Mouse (Mus musculus) olfactory bulb, adult 2 months (tissue): ENCODE data around the gene Ctcfl. TPM values are rescaled to one million over a fixed set of nuclear protein-coding genes. Genes with fewer than 3 reads are reported as not detected.

ENCODE experiments used
- H3K27ac ChIP-seq: fragments of 200-500 bp; 2 replicates; pipeline ENCODE4 v1.5.1; 2012; ENCODE audit warnings: low read depth, low read length; ENCODE audit not compliant: insufficient read depth
- H3K4me1 ChIP-seq: fragments of 200-500 bp; 2 replicates; pipeline ENCODE4 v1.6.1; 2012; ENCODE audit warnings: low read length; ENCODE audit not compliant: control insufficient read depth, insufficient read depth
- H3K4me3 ChIP-seq: fragments of 200-500 bp; 2 replicates; pipeline ENCODE4 v1.5.1; 2012; ENCODE audit warnings: mild to moderate bottlenecking, low read depth, low read length, moderate library complexity; ENCODE audit not compliant: insufficient read depth
- CTCF ChIP-seq: fragments of 200-500 bp; IDR thresholded peaks from 2 replicates; pipeline ENCODE4 v1.5.1; 2012; ENCODE audit warnings: low read depth, mild to moderate bottlenecking, low read length, moderate library complexity; ENCODE audit not compliant: insufficient read depth
- POLR2A ChIP-seq: fragments of 200-500 bp; IDR thresholded peaks from 2 replicates; pipeline ENCODE4 v1.6.1; 2012; ENCODE audit warnings: mild to moderate bottlenecking, low read depth, low read length, moderate library complexity; ENCODE audit not compliant: insufficient read depth
- WGBS: fragments of 180-500 bp; shearing (Covaris S2); methylation state at CpG from one replicate; pipeline ENCODE4 v1.1.7; 2018; 5-methylcytosine and 5-hydroxymethylcytosine counted together
- polyA plus RNA-seq: library from polyadenylated mRNA; stranded (reverse); fragments of >200 nt; gene quantifications from 2 replicates; pipeline ENCODE4 v1.2.4, GENCODE M21; 2012; ENCODE audit warnings: low replicate concordance; ENCODE audit not compliant: missing spikeins, insufficient read depth, insufficient read length

Ctcfl gene
- polyA plus RNA-seq, 1 experiment = not detected

DNA sequence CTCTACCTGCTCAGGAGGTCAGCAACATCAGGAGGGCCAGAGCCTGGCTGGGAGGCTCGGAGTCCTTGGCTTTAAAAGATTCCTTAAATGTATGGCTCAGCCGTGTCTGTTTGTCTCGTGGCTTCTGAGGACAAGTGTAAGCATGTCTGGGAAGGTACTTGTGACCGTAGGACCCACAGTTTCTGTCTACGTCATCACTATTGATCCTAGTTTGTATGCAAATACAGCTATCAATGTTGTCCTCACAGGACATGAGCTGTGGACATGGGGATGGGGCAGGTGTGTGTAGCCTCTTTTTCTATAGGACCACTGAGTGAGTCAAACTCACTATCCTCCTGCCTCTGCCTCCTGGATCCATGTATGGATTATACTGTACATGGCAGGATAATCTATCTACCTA lies 28.7 kb upstream of the Ctcfl start:
- H3K27ac ChIP-seq = no peak overlapping the region
- WGBS = 96% methylated on average over 5 of the region's 5 CpGs
- peaks cover 6% of the 10 kb centered on the region; the same call in 1 of the 2 replicates for H3K4me1 ChIP-seq
- TF ChIP-seq CTCF (no peak), POLR2A (no peak)
- no peak overlapping the region for H3K4me3 ChIP-seq

DNA sequence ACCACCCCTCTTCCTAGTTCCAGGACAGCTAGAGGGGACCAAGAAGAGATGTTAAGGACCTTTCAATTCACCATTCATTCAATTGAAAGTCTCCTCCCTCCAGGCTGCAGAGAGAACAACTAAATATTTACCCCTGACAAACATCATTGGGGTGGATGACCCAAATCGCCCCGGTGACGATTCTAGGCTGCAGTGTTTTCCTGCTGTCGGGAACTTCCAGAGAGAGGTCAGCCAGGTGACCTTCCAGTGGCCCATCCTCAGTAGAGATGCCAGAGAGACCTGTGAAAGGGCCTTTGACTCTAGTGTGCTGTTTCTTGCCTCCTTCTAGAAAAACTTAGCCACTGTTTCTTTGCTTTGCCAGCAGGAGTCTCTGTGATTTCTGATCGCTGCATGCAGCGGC lies 27.4 kb upstream of the Ctcfl start:
- Histone ChIP-seq H3K4me1 (peaks cover 6% of the 10 kb centered on the region; the same call in 1 of the 2 replicates), H3K4me3 (no peak overlapping the region), H3K27ac (no peak overlapping the region)
- TF ChIP-seq CTCF (no peak), POLR2A (no peak)
- WGBS = 89% methylated on average over 6 of the region's 6 CpGs

DNA sequence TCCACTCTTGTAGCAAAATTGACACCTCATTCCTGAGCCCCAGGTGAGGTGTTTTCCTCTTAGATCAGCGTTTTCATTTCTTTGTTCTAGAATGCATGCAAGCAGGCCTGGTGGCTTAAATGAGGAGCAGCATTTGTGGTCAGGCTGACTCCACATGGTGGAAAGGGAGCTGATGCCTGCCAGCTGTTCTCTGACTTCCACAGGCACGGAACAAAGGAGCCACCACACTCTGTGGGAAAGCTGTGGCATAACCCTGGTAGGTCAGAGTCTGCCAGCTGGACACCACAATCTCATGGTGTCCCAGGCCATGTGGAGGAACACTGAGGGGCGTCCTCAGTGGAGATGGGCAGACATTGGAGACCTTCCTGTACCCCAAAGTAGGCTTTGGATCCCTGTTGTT lies 26.5 kb upstream of the Ctcfl start:
- H3K27ac ChIP-seq = no peak overlapping the region
- peaks cover 6% of the 10 kb centered on the region; the same call in 1 of the 2 replicates for H3K4me1 ChIP-seq
- TF ChIP-seq POLR2A = no peak
- TF ChIP-seq CTCF = no peak
- 81% methylated on average over 3 of the region's 3 CpGs for WGBS
- no peak overlapping the region for H3K4me3 ChIP-seq

DNA sequence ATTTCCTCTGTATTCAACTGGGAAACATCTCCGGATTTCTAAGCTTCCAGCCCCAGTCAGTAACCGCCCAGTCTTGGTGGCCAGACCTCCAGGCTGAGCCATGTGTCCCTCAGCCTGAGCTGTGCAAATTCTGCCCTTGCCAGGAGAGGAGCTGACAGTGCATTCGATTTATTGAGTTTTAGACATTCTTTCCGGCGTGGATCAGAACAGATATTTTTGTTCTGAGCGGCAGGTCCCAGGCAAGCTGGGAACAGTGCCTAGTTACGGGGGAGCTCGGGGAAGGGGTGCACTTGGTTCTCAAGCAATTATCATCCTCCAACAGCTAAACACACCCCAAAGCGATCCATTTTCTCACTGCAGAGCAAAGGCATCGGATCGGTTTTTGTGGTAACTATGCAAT lies 24.3 kb upstream of the Ctcfl start:
- no peak overlapping the region for H3K4me3 ChIP-seq
- TF ChIP-seq POLR2A (no peak), CTCF (no peak)

DNA sequence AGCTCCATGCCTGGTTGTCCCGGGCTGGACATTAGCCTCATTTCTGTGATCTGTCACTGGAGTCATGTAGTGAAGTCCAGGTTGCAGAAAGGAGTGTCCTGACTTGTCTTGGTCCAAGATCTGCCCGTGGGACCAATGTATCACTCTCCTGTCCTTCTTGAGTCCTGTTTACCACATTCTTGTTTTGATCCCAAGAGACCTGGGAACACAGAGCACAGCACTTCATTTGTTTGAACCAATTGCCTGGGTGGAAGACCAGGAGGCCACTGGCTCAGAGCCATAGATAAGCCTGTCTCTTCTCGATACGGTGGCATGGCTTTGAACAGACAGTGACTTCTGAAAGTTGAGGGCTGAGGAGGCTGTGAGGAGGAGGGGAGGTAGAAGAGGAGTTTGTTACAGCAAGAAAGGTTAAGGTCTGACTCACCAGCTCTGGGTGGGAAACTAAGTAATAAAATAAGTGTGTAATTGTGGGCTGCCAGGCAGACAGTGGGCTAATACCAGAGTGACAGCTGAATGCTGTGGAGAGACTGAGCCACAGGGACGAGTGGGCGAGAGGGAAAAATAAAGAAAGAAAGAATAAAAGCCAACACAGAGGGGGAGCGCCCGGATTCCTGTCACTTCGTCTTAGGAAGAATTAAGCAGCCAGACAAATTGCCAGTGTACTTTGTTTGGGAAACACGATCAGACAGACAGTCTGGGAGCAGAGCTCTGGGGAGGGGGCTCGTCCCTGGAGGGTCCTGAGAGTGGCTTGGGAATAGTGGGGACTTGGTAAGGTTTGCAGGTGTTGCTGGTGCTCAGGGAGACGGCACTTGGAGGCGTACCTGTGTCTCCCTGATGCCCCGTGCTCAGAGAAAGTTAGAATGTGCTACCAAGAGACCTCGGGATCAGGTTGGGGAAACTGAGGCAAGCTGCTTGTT lies 19.3 kb upstream of the Ctcfl start:
- H3K4me1 ChIP-seq = peaks cover 11% of the 10 kb centered on the region
- no peak overlapping the region for H3K4me3 ChIP-seq
- WGBS = 31% methylated on average over 15 of the region's 15 CpGs
- TF ChIP-seq POLR2A (no peak), CTCF (no peak)
- H3K27ac ChIP-seq = no peak overlapping the region

More for the DNA sequence above, 24.3 kb upstream of the Ctcfl start:
- WGBS = 21% methylated on average over 11 of the region's 11 CpGs
- Histone ChIP-seq H3K27ac (no peak overlapping the region), H3K4me1 (peaks cover 13% of the 10 kb centered on the region)

DNA sequence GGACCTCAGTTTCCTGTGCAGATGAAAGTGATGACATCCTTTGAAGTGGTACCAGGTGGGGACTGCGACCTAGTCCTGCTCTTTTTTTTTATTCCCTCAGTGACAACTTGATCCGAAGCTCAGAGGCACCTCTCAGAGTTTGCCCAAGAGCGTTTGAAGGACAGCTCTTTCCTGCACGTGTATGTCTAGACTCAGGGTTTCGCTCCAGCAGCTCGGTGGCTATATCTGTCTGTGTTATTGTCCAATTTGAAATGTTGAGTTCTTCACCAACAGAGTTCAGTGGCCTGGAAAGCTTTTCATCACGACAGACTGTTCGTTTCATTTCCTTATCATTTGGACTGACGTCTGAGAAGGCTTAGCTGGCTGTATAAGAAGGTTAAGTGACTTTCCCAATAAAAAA lies 15.4 kb upstream of the Ctcfl start:
- WGBS = 89% methylated on average over 9 of the region's 9 CpGs
- TF ChIP-seq POLR2A (no peak), CTCF (no peak)

DNA sequence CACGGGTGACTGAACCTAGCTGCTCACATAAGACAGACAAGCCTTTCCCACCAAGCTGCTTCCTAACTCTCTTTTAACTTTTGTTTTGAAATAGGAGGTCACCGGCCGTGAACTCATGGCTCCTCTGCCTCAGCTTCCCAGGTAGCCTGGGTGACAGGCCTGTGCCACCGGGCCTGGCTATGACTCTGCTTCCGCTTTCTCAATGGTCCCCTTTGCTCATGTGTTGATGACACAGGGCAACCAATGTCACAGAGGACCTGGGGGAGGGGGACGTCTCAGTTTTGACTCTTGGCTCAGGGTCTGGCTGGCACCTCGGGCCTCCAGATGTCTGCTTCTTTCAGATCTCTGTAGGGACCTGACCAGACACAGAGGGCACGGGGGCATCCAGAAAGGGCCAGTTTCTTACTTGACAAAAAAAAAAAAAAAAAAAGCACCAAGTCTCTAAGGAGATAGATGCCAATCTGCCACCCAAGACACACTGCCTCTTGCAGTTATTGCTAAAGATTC lies 13.5 kb upstream of the Ctcfl start:
- Histone ChIP-seq H3K4me1 (no peaks in the 10 kb centered on the region), H3K4me3 (no peak overlapping the region), H3K27ac (no peak overlapping the region)
- TF ChIP-seq POLR2A (no peak), CTCF (no peak)
- 90% methylated on average over 8 of the region's 8 CpGs for WGBS

More for the DNA sequence above, 15.4 kb upstream of the Ctcfl start:
- Histone ChIP-seq H3K4me3 (no peak overlapping the region), H3K27ac (no peak overlapping the region), H3K4me1 (peaks cover 7% of the 10 kb centered on the region)

DNA sequence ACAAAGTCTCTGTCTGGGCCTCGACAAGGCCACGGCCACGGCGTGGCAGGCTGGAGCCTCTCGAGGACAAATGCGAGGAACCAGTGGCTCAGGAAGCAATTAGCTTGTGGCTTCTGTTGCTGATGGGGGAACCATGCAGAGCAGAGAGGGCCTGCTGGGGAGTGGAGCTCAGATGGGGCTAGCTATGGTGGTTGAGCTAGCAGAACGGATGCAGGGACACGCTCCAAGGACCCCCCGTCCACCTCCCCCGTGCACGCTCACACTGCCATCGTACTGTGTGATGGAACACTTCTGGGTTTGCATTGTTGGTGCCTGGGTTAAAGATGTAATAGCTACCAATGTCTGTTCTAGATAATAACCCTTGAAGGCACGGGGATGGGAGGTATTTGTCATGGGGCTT lies 12.9 kb upstream of the Ctcfl start:
- TF ChIP-seq POLR2A (no peak), CTCF (no peak)
- Histone ChIP-seq H3K4me3 (no peak overlapping the region), H3K27ac (no peak overlapping the region), H3K4me1 (no peaks in the 10 kb centered on the region)
- 77% methylated on average over 13 of the region's 13 CpGs for WGBS

DNA sequence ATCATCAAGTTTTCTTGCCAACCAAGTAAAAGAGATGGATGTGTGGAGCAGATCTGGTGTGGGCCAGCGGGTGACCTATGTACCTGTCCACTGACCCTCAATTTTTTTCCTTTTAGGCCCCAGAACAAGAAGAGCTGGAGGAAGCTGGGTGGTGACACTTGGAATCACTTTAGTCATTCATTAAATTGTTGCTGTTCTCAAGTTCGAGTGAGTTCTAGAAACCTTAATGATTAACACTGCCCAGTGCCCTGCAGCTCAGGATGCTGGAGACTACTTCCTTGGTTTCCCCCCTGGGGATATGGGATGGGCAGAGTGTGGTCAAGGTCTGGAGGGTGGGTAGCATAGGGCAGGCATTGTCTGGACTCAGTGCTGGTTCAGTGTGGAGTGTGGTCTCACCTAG lies 9.8 kb upstream of the Ctcfl start:
- H3K27ac ChIP-seq = no peak overlapping the region
- TF ChIP-seq CTCF (no peak), POLR2A (no peak)
- no peaks in the 10 kb centered on the region for H3K4me1 ChIP-seq
- no peak overlapping the region for H3K4me3 ChIP-seq
- 85% methylated on average over 2 of the region's 2 CpGs for WGBS

DNA sequence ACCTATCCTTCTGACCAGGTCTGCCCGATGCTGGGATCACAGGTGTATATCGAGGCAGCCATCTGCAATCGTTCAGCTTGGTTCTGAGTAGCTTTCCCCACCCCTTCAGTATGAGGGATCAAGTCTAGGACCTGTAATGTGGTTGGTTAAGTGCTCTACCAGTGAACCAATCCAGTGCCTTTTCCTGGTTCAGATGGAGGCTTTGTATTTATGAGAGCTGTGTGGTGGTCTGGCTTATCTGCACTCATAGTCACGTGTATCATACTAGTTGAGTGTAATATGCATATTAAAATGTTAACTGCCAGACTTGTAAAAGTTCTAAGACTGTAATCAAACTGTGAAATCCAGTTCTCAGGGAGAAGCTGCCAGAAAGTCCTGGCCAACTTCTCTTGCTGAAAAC lies 7.1 kb upstream of the Ctcfl start:
- H3K27ac ChIP-seq = no peak overlapping the region
- WGBS = 84% methylated on average over 4 of the region's 4 CpGs
- no peak for TF ChIP-seq POLR2A
- no peaks in the 10 kb centered on the region for H3K4me1 ChIP-seq
- no peak overlapping the region for H3K4me3 ChIP-seq
